Mouse (Mus musculus): ENCODE measurements around the gene Ccnyl1. TPM values are rescaled to one million over a fixed set of nuclear protein-coding genes. Genes with fewer than 3 reads are reported as not detected.

Gene Ccnyl1
- polyA plus RNA-seq, 1 experiment from 2014 or later, result 6.9 TPM

GRCm38 (mm10) chr1:64770169-64770568, 79.9 kb downstream of the Ccnyl1 start:
- no peaks in the 10 kb centered on the region for H3K4me1 ChIP-seq (ENCODE audit: control insufficient read depth, insufficient read depth, low read length)
- H3K27me3 ChIP-seq (ENCODE audit: control insufficient read depth, insufficient read depth, low read length), result no peaks in the 10 kb centered on the region
- no peak overlapping the region for H3K4me2 ChIP-seq (ENCODE audit: low read depth, low read length)
- H3K27ac ChIP-seq (ENCODE audit: low read depth, low read length), result no peak overlapping the region
- H3K9me3 ChIP-seq (ENCODE audit: control insufficient read depth, low read length), result no peaks in the 10 kb centered on the region
- 4% methylated on average over 6 of the region's 6 CpGs for WGBS
- H3K9ac ChIP-seq (replicated peaks; ENCODE audit: low read depth, low read length), result no peak overlapping the region
- ATAC-seq (ENCODE audit: low read depth), result no peak
- no peak overlapping the region for H3K4me3 ChIP-seq (ENCODE audit: low read depth, low read length)
- no peaks in the 10 kb centered on the region for H3K36me3 ChIP-seq (ENCODE audit: control insufficient read depth, insufficient read depth, low read length)

DNA sequence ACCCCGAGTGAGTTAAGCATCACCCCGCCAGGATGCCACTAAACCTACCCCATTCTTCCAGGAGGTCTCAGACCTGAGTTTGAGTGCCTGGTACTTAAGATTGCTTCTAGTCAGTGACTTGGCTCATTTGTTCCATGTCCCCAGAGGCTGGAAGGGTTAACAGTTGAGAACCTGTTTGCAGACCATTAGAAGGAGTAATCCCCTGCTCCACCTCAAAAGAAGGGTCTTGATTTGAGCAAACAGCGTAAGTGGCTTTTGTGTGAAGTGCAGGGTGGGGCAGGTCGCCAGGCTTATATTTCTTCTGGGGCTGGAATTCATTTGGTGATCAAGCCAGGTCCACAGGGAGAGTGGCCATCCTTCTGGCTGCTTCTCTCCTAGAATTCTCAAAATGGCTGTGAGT, 83.0 kb downstream of the Ccnyl1 start:
- 69% methylated on average over 4 of the region's 4 CpGs for WGBS
- H3K4me3 ChIP-seq (ENCODE audit: low read depth, low read length), result no peak overlapping the region
- no peak for ATAC-seq (ENCODE audit: low read depth)
- H3K27me3 ChIP-seq (ENCODE audit: control insufficient read depth, insufficient read depth, low read length), result no peaks in the 10 kb centered on the region
- no peaks in the 10 kb centered on the region for H3K36me3 ChIP-seq (ENCODE audit: control insufficient read depth, insufficient read depth, low read length)
- no peak overlapping the region for H3K4me2 ChIP-seq (ENCODE audit: low read depth, low read length)
- no peak overlapping the region for H3K27ac ChIP-seq (ENCODE audit: low read depth, low read length)
- H3K4me1 ChIP-seq (ENCODE audit: control insufficient read depth, insufficient read depth, low read length), result no peaks in the 10 kb centered on the region
- H3K9ac ChIP-seq (replicated peaks; ENCODE audit: low read depth, low read length), result no peak overlapping the region
- no peaks in the 10 kb centered on the region for H3K9me3 ChIP-seq (ENCODE audit: control insufficient read depth, low read length)

Other genes starting within 250 kb of the Ccnyl1 start
- gene Creb1, start 157.8 kb upstream of the Ccnyl1 start, polyA plus RNA-seq (2014; fragmentation: Nextera tagmentation; extraction: Ambion mirVana), result 49.8 and 50.1 TPM in 2 replicates
- 17.2 and 18.1 TPM in 2 replicates for gene Mettl21a, start 73.2 kb upstream of the Ccnyl1 start, polyA plus RNA-seq (2014; fragmentation: Nextera tagmentation; extraction: Ambion mirVana)
- 0.08 and 0.13 TPM in 2 replicates for gene Fzd5, start 47.3 kb downstream of the Ccnyl1 start, polyA plus RNA-seq (2014; fragmentation: Nextera tagmentation; extraction: Ambion mirVana)